Mouse (Mus musculus): ENCODE measurements around the gene Tmtc2. TPM values are rescaled to one million over a fixed set of nuclear protein-coding genes. Genes with fewer than 3 reads are reported as not detected.

The Tmtc2 gene
- polyA plus RNA-seq, 1 experiment from 2014 or later: 1.3 TPM

DNA sequence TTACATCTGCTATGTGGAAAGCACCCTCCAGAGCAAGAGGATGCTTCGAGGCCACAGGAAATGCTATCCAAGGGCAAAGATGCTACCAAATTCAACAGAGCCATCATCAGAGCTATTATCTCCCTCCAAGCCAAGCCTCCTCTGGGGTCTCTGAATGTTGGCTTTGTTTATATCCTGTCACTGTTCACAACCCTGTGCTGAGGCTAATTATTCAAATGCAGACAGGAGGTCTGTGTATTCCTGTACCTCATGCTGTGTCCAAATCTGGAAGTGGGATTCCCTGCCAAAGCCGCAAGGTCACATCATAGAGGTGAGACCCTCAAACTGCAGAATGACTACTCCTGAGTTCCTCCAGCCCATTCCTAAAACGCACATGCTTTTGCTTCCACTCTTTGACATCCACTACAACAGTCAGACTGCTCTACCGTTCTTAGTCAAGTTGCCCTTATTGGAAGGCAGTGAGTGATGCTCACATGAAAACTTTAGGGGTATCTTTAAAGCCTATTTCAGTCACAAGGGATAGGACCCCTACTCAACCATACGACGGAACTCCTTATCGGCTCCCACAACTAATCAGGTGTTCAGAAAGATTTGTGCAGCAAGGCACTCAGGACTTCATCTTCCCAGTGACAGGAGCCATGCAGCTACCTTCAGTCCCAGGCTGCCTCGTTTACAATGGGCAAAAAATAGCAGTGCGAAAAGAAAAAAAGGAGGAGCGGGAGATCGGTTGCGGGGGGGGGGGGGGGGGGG is 64.9 kb downstream of the Tmtc2 start:
- no peaks in the 10 kb centered on the region for H3K27me3 ChIP-seq (ENCODE audit: insufficient read depth, low read length)
- no peak overlapping the region for H3K27ac ChIP-seq (ENCODE audit: low read depth)
- WGBS (ENCODE audit: insufficient replicate concordance): 62% methylated on average over 9 of the region's 12 CpGs
- H3K4me3 ChIP-seq (ENCODE audit: low read depth, low read length): no peak overlapping the region
- H3K9me3 ChIP-seq (ENCODE audit: low read length): no peaks in the 10 kb centered on the region
- DNase-seq (no peak), ATAC-seq (no peak)
- H3K9ac ChIP-seq (replicated peaks): no peak overlapping the region
- TF ChIP-seq CTCF (IDR thresholded peaks at IDR 0.05; ENCODE audit: low read depth) (no peak), EP300 (IDR thresholded peaks at IDR 0.05; ENCODE audit: low read depth) (no peak)
- 0 out of 2 replicates have a peak, but pooled peaks cover 3% of the 10 kb centered on the region for H3K4me1 ChIP-seq (ENCODE audit: insufficient read depth)
- H3K4me2 ChIP-seq (ENCODE audit: low read depth, low read length): 0 out of 2 replicates have a peak overlapping the region, but pooled peaks have one; percentile 11
- H3K36me3 ChIP-seq (replicated peaks; ENCODE audit: insufficient read depth, low read length): no peaks in the 10 kb centered on the region

DNA sequence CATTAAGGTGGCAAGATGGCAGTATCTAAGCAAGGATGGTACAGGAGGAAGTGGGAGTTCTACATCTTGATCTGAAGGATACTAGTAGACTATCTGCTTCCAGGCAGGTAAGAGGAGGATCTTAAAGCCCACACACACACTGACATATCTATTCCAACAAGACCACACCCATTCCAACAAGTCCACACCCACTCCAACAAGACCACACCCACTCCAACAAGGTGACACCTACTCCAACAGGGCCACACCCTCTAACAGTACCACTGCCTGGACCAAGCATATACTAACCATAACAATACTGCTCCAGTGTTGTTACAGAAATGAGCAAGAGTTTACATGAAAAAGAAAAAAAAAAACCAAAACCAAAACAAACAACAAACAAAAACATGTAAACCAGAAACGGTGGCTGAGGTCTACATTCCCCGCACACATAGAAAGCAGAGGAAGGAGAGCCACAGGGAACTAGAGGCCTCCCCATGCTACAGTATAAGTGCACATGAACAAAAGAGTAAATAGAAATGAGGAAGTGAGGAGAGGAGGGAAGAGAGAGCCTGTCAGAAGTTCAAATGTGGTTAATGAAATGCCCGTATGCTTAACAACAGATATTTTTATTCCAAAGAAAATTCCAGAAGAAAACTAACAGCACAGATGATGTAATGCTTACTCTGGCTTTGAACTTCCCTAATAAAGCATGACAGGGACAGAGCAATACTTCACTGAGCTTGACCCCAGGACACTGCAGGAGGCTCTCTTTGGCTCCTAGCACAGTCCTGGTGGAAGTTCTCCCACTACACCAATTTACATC is 66.1 kb downstream of the Tmtc2 start:
- WGBS (ENCODE audit: insufficient replicate concordance): 35% methylated on average over 3 of the region's 3 CpGs
- DNase-seq (no peak), ATAC-seq (peak; percentile 72)
- Histone ChIP-seq H3K27me3 (ENCODE audit: insufficient read depth, low read length) (no peaks in the 10 kb centered on the region), H3K27ac (ENCODE audit: low read depth) (no peak overlapping the region), H3K9me3 (ENCODE audit: low read length) (no peaks in the 10 kb centered on the region), H3K4me3 (ENCODE audit: low read depth, low read length) (no peak overlapping the region), H3K4me2 (ENCODE audit: low read depth, low read length) (no peak overlapping the region), H3K4me1 (ENCODE audit: insufficient read depth) (0 out of 2 replicates have a peak, but pooled peaks cover 3% of the 10 kb centered on the region), H3K36me3 (replicated peaks; ENCODE audit: insufficient read depth, low read length) (no peaks in the 10 kb centered on the region), H3K9ac (replicated peaks) (no peak overlapping the region)
- TF ChIP-seq EP300 (IDR thresholded peaks at IDR 0.05; ENCODE audit: low read depth) (no peak), CTCF (IDR thresholded peaks at IDR 0.05; ENCODE audit: low read depth) (no peak)

DNA sequence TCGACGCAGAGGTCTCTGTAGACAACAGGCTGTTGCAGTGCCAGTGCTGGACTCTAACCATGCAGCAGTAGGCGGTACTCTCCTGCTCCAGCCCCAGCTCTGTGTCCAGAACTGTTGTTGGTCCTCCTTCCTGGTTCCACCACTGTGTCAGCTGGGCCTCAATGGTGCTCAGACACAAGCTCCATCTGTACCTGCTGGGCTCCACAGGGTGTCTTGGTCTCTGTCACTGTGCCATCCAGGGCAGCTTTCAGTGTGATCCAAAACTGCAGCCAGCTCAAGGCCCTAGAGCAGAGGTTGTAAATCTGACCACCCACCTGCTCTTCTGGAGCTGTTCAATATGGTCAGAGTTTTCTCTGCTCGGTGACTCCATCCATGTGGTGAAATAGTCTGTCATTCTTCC is 68.2 kb downstream of the Tmtc2 start:
- DNase-seq (no peak), ATAC-seq (no peak)
- Histone ChIP-seq H3K4me1 (ENCODE audit: insufficient read depth) (0 out of 2 replicates have a peak, but pooled peaks cover 3% of the 10 kb centered on the region), H3K9ac (replicated peaks) (no peak overlapping the region), H3K4me3 (ENCODE audit: low read depth, low read length) (no peak overlapping the region), H3K9me3 (ENCODE audit: low read length) (no peaks in the 10 kb centered on the region), H3K27me3 (ENCODE audit: insufficient read depth, low read length) (no peaks in the 10 kb centered on the region), H3K36me3 (replicated peaks; ENCODE audit: insufficient read depth, low read length) (no peaks in the 10 kb centered on the region), H3K4me2 (ENCODE audit: low read depth, low read length) (no peak overlapping the region), H3K27ac (ENCODE audit: low read depth) (no peak overlapping the region)
- 85% methylated on average over 4 of the region's 4 CpGs for WGBS (ENCODE audit: insufficient replicate concordance)
- TF ChIP-seq CTCF (IDR thresholded peaks at IDR 0.05; ENCODE audit: low read depth) (no peak), EP300 (IDR thresholded peaks at IDR 0.05; ENCODE audit: low read depth) (no peak)

DNA sequence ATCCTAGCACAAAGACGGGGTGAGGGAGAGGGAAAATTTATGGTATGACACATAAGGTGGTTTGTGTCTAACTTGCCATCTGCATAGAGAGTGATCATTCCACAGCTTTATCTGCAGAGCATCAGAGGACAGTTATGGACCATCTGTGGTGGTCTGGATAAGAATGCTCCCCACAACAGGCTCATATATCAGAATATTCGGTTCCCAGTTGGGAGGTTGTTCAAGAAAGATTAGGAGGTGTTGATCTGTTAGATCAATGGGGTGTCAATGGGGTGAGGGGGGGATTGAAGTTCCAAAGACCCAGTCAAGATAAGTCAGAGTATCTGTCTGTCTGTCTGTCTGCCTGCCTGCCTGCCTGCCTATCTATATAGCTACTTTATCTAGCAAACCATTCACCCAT is 69.8 kb downstream of the Tmtc2 start:
- TF ChIP-seq CTCF (IDR thresholded peaks at IDR 0.05; ENCODE audit: low read depth) (no peak), EP300 (IDR thresholded peaks at IDR 0.05; ENCODE audit: low read depth) (peak; percentile 55; the same call in 1 of the 2 replicates)
- ATAC-seq: peak; percentile 29; the same call in 1 of the 2 replicates

DNA sequence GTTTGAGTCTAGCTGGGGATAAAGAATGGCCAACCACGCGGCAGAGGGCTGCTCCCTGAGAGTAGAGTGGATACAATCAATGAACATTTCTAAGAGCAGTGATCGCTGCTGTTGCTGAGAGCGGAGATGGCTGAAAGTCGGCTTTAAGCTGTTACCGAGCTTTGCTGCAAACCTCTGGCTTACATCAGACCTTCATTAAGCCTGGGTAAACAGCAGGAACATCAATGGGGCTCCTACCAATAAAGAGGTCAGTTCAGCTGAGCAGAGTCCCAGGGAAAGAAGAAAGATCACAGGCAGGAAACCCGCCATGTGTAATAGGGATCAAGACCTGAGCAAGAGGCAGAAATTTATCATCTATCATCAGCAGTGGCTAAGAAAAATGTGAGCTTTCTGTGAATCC is 72.5 kb downstream of the Tmtc2 start:
- TF ChIP-seq CTCF (IDR thresholded peaks at IDR 0.05; ENCODE audit: low read depth) (no peak), EP300 (IDR thresholded peaks at IDR 0.05; ENCODE audit: low read depth) (no peak)
- no peaks in the 10 kb centered on the region for H3K9me3 ChIP-seq (ENCODE audit: low read length)
- WGBS (ENCODE audit: insufficient replicate concordance): 80% methylated on average over 7 of the region's 7 CpGs
- H3K4me1 ChIP-seq (ENCODE audit: insufficient read depth): no peaks in the 10 kb centered on the region; the same call in 1 of the 2 replicates
- H3K27ac ChIP-seq (ENCODE audit: low read depth): no peak overlapping the region
- no peak overlapping the region for H3K9ac ChIP-seq (replicated peaks)
- H3K36me3 ChIP-seq (replicated peaks; ENCODE audit: insufficient read depth, low read length): no peaks in the 10 kb centered on the region
- H3K27me3 ChIP-seq (ENCODE audit: insufficient read depth, low read length): no peaks in the 10 kb centered on the region
- no peak overlapping the region for H3K4me3 ChIP-seq (ENCODE audit: low read depth, low read length)
- DNase-seq (no peak), ATAC-seq (no peak)
- no peak overlapping the region for H3K4me2 ChIP-seq (ENCODE audit: low read depth, low read length)

More for the DNA sequence above, 69.8 kb downstream of the Tmtc2 start:
- no peak overlapping the region for H3K4me2 ChIP-seq (ENCODE audit: low read depth, low read length)
- no peaks in the 10 kb centered on the region for H3K36me3 ChIP-seq (replicated peaks; ENCODE audit: insufficient read depth, low read length)
- H3K9ac ChIP-seq (replicated peaks): no peak overlapping the region
- H3K4me3 ChIP-seq (ENCODE audit: low read depth, low read length): no peak overlapping the region
- H3K27me3 ChIP-seq (ENCODE audit: insufficient read depth, low read length): no peaks in the 10 kb centered on the region
- no peak overlapping the region for H3K27ac ChIP-seq (ENCODE audit: low read depth)
- H3K4me1 ChIP-seq (ENCODE audit: insufficient read depth): peaks cover 3% of the 10 kb centered on the region; the same call in 1 of the 2 replicates
- no peak for DNase-seq
- WGBS (ENCODE audit: insufficient replicate concordance): 52% methylated on average over 2 of the region's 2 CpGs
- H3K9me3 ChIP-seq (ENCODE audit: low read length): no peaks in the 10 kb centered on the region

DNA sequence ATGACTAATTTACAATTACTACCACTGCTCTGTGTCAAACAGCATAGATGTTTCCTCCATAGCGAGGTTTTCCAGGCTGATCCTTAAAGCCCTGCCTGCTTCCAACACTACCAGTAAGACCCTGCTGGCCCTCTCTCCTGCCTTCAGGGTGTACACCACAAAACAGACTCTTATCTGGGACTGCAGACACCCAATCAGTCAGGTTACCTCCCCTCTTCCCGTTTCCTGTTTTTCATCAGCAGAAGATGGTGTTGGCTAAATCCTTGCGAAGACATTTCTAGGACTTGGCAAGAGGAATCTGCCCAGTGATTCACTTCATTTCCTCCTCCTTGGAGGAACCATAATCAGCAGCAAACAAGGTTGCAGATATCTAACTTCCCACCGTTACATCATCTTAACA is 73.8 kb downstream of the Tmtc2 start:
- Histone ChIP-seq H3K9me3 (ENCODE audit: low read length) (no peaks in the 10 kb centered on the region), H3K27me3 (ENCODE audit: insufficient read depth, low read length) (no peaks in the 10 kb centered on the region), H3K27ac (ENCODE audit: low read depth) (no peak overlapping the region; the same call in 1 of the 2 replicates), H3K4me1 (ENCODE audit: insufficient read depth) (no peaks in the 10 kb centered on the region; the same call in 1 of the 2 replicates), H3K36me3 (replicated peaks; ENCODE audit: insufficient read depth, low read length) (no peaks in the 10 kb centered on the region), H3K4me3 (ENCODE audit: low read depth, low read length) (no peak overlapping the region), H3K4me2 (ENCODE audit: low read depth, low read length) (no peak overlapping the region), H3K9ac (replicated peaks) (no peak overlapping the region)
- no peak for DNase-seq
- WGBS (ENCODE audit: insufficient replicate concordance): 36% methylated on average over 4 of the region's 4 CpGs
- TF ChIP-seq CTCF (IDR thresholded peaks at IDR 0.05; ENCODE audit: low read depth) (no peak), EP300 (IDR thresholded peaks at IDR 0.05; ENCODE audit: low read depth) (peak; percentile 65; the same call in 1 of the 2 replicates)
- ATAC-seq: peak; percentile 79
